Mouse (Mus musculus) megakaryocyte, embryonic 14.5 days (primary cell): ENCODE results near the gene Rnf114.

Experiments
- FLI1 ChIP-seq: IDR thresholded peaks from 2 replicates; pipeline ENCODE4 v1.6.1; 2012; ENCODE audit warnings: low read length, inconsistent platforms, mixed read lengths
- GATA1 ChIP-seq: IDR thresholded peaks from 3 replicates; pipeline ENCODE4 v1.6.1; 2012; ENCODE audit warnings: mixed read lengths, low read length, inconsistent platforms, borderline replicate concordance

GRCm38 (mm10) chr2:167564551-167565311 lies 72.3 kb downstream of the Rnf114 start:
- TF ChIP-seq FLI1 = no peak
- TF ChIP-seq GATA1 = no peak
